Mouse (Mus musculus) liver, embryonic 15.5 days (tissue): ENCODE data around the gene B3galt6. TPM values are rescaled to one million over a fixed set of nuclear protein-coding genes. Genes with fewer than 3 reads are reported as not detected.

Experiments used
- ATAC-seq: fragments of 200-750 bp; cut with Nextera tagmentation; 2 replicates; pipeline ENCODE4 v1.8.0; 2017; ENCODE audit warnings: moderate number of reproducible peaks, mild to moderate bottlenecking, moderate library complexity; ENCODE audit not compliant: insufficient read depth
- H3K27ac ChIP-seq: fragments of 300-500 bp; sonication (generic); replicated peaks from 2 replicates; pipeline ENCODE4 v1.5.1; 2015; ENCODE audit warnings: mild to moderate bottlenecking, inconsistent platforms
- H3K27me3 ChIP-seq: fragments of 300-500 bp; sonication (generic); 2 replicates; pipeline ENCODE4 v1.6.1; 2015; ENCODE audit warnings: mild to moderate bottlenecking, inconsistent platforms
- H3K36me3 ChIP-seq: fragments of 300-500 bp; sonication (generic); replicated peaks from 2 replicates; pipeline ENCODE4 v1.6.1; 2015; ENCODE audit warnings: moderate library complexity, mild to moderate bottlenecking, inconsistent platforms
- H3K4me1 ChIP-seq: fragments of 300-500 bp; sonication (generic); replicated peaks from 2 replicates; pipeline ENCODE4 v1.6.1; 2015; ENCODE audit warnings: inconsistent platforms
- H3K4me2 ChIP-seq: fragments of 300-500 bp; sonication (generic); 2 replicates; pipeline ENCODE4 v1.6.1; 2015; ENCODE audit warnings: moderate library complexity, mild to moderate bottlenecking, inconsistent platforms
- H3K4me3 ChIP-seq: fragments of 300-500 bp; sonication (generic); replicated peaks from 2 replicates; pipeline ENCODE4 v1.5.1; 2015; ENCODE audit warnings: mild to moderate bottlenecking, inconsistent platforms
- H3K9ac ChIP-seq: fragments of 300-500 bp; sonication (generic); 2 replicates; pipeline ENCODE4 v1.6.1; 2015; ENCODE audit warnings: moderate library complexity, mild to moderate bottlenecking, inconsistent platforms
- H3K9me3 ChIP-seq: fragments of 300-500 bp; sonication (generic); replicated peaks from 2 replicates; pipeline ENCODE4 v1.6.1; 2016; ENCODE audit warnings: inconsistent platforms
- WGBS: fragments of 180-500 bp; shearing (Covaris S2); methylation state at CpG from one replicate; pipeline ENCODE4 v1.1.7; 2015; ENCODE audit warnings: mixed read lengths; ENCODE audit not compliant: insufficient replicate concordance; 5-methylcytosine and 5-hydroxymethylcytosine counted together
- polyA plus RNA-seq: library from polyadenylated mRNA; unstranded; fragments of >200 nt; fragmentation: Nextera tagmentation; extraction: Ambion mirVana; gene quantifications from 2 replicates; pipeline ENCODE4 v1.2.1, GENCODE M21; 2015

B3galt6 gene
- polyA plus RNA-seq, 1 experiment from 2014 or later: 4.4 TPM

- Histone ChIP-seq H3K27ac (no peak overlapping the region), H3K27me3 (no peaks in the 10 kb centered on the region), H3K4me2 (no peak overlapping the region), H3K9ac (no peak overlapping the region), H3K36me3 (0 out of 2 replicates have a peak, but pooled peaks cover under 1% of the 10 kb centered on the region), H3K4me3 (no peak overlapping the region), H3K9me3 (no peaks in the 10 kb centered on the region), H3K4me1 (0 out of 2 replicates have a peak, but pooled peaks cover 7% of the 10 kb centered on the region)
- no peak for ATAC-seq
- 75% methylated on average over 7 of the region's 7 CpGs for WGBS
These were observed 31.7 kb upstream of the B3galt6 start for GRCm38 (mm10) chr4:156024184-156024583.

GRCm38 (mm10) chr4:156023520-156023919, 31.1 kb upstream of the B3galt6 start:
- Histone ChIP-seq H3K27ac (no peak overlapping the region), H3K4me3 (no peak overlapping the region), H3K9me3 (no peaks in the 10 kb centered on the region), H3K4me1 (0 out of 2 replicates have a peak, but pooled peaks cover 7% of the 10 kb centered on the region), H3K27me3 (no peaks in the 10 kb centered on the region), H3K9ac (no peak overlapping the region), H3K4me2 (no peak overlapping the region), H3K36me3 (no peaks in the 10 kb centered on the region)
- no peak for ATAC-seq
- WGBS: 74% methylated on average over 9 of the region's 9 CpGs

GRCm38 (mm10) chr4:156021942-156022419, 29.5 kb upstream of the B3galt6 start:
- H3K36me3 ChIP-seq: no peaks in the 10 kb centered on the region
- no peak overlapping the region for H3K4me3 ChIP-seq
- H3K4me2 ChIP-seq: no peak overlapping the region
- no peaks in the 10 kb centered on the region for H3K9me3 ChIP-seq
- 28% methylated on average over 9 of the region's 9 CpGs for WGBS
- H3K9ac ChIP-seq: no peak overlapping the region
- 0 out of 2 replicates have a peak, but pooled peaks cover 7% of the 10 kb centered on the region for H3K4me1 ChIP-seq
- no peaks in the 10 kb centered on the region for H3K27me3 ChIP-seq
- no peak overlapping the region for H3K27ac ChIP-seq
- ATAC-seq: no peak

GRCm38 (mm10) chr4:156021381-156021780, 28.9 kb upstream of the B3galt6 start:
- 0 out of 2 replicates have a peak, but pooled peaks cover 7% of the 10 kb centered on the region for H3K4me1 ChIP-seq
- 42% methylated on average over 3 of the region's 3 CpGs for WGBS

GRCm38 (mm10) chr4:156019771-156020170, 27.3 kb upstream of the B3galt6 start:
- WGBS: 76% methylated on average over 12 of the region's 12 CpGs
- H3K27me3 ChIP-seq: no peaks in the 10 kb centered on the region
- no peak overlapping the region for H3K27ac ChIP-seq
- H3K9ac ChIP-seq: no peak overlapping the region
- no peaks in the 10 kb centered on the region for H3K9me3 ChIP-seq
- H3K4me3 ChIP-seq: no peak overlapping the region
- H3K4me2 ChIP-seq: no peak overlapping the region
- H3K36me3 ChIP-seq: peaks cover 11% of the 10 kb centered on the region; the same call in 1 of the 2 replicates
- ATAC-seq: no peak
- no peaks in the 10 kb centered on the region for H3K4me1 ChIP-seq

More at GRCm38 (mm10) chr4:156021381-156021780, 28.9 kb upstream of the B3galt6 start:
- Histone ChIP-seq H3K27ac (no peak overlapping the region), H3K9ac (no peak overlapping the region), H3K27me3 (no peaks in the 10 kb centered on the region), H3K4me2 (no peak overlapping the region), H3K4me3 (no peak overlapping the region), H3K9me3 (no peaks in the 10 kb centered on the region), H3K36me3 (0 out of 2 replicates have a peak, but pooled peaks cover 1% of the 10 kb centered on the region)
- no peak for ATAC-seq

- peaks cover 58% of the 10 kb centered on the region for H3K36me3 ChIP-seq
- no peak overlapping the region for H3K27ac ChIP-seq
- WGBS: 75% methylated on average over 2 of the region's 2 CpGs
- ATAC-seq: no peak
- no peaks in the 10 kb centered on the region for H3K4me1 ChIP-seq
- no peak overlapping the region for H3K4me2 ChIP-seq
- no peaks in the 10 kb centered on the region for H3K27me3 ChIP-seq
- no peak overlapping the region for H3K9ac ChIP-seq
- H3K4me3 ChIP-seq: no peak overlapping the region
- H3K9me3 ChIP-seq: no peaks in the 10 kb centered on the region
These were observed 22.0 kb upstream of the B3galt6 start for GRCm38 (mm10) chr4:156014436-156014835.

GRCm38 (mm10) chr4:156013637-156014036, 21.2 kb upstream of the B3galt6 start, which contains the start of gene Tnfrsf4:
TSS of gene Tnfrsf4 (plus strand) at chr4:156013843.
- H3K9ac ChIP-seq: no peak within 1 kb of the TSS
- H3K27ac ChIP-seq: no peak within 1 kb of the TSS
- no peak within 1 kb of the TSS for H3K4me3 ChIP-seq
- no peaks in the 10 kb centered on the region for H3K9me3 ChIP-seq
- 69% methylated on average over 8 of the region's 8 CpGs for WGBS
- H3K36me3 ChIP-seq: peaks cover 66% of the 10 kb centered on the region
- no peak for ATAC-seq
- H3K27me3 ChIP-seq: no peaks in the 10 kb centered on the region
- H3K4me1 ChIP-seq: no peaks in the 10 kb centered on the region
- no peak within 1 kb of the TSS for H3K4me2 ChIP-seq

GRCm38 (mm10) chr4:156008369-156008768, 15.9 kb upstream of the B3galt6 start:
- Histone ChIP-seq H3K4me1 (no peaks in the 10 kb centered on the region), H3K27me3 (no peaks in the 10 kb centered on the region), H3K27ac (no peak overlapping the region), H3K36me3 (peaks cover 95% of the 10 kb centered on the region), H3K9ac (no peak overlapping the region), H3K4me2 (no peak overlapping the region), H3K4me3 (no peak overlapping the region), H3K9me3 (no peaks in the 10 kb centered on the region)
- WGBS: 80% methylated on average over 4 of the region's 4 CpGs
- no peak for ATAC-seq

- no peak for ATAC-seq
- no peaks in the 10 kb centered on the region for H3K4me1 ChIP-seq
- WGBS: 83% methylated on average over 3 of the region's 3 CpGs
- no peak overlapping the region for H3K4me3 ChIP-seq
- no peaks in the 10 kb centered on the region for H3K9me3 ChIP-seq
- H3K9ac ChIP-seq: no peak overlapping the region
- H3K27me3 ChIP-seq: no peaks in the 10 kb centered on the region
- H3K36me3 ChIP-seq: peaks cover 93% of the 10 kb centered on the region
- H3K27ac ChIP-seq: no peak overlapping the region
- no peak overlapping the region for H3K4me2 ChIP-seq
These were observed 11.7 kb upstream of the B3galt6 start for GRCm38 (mm10) chr4:156004109-156004508.

GRCm38 (mm10) chr4:155993606-155994005, 1.2 kb upstream of the B3galt6 start:
- H3K9ac ChIP-seq: peak overlapping the region; percentile 90
- H3K4me3 ChIP-seq: peak overlapping the region; percentile 98
- no peak for ATAC-seq
- WGBS: 2% methylated on average over 15 of the region's 15 CpGs
- no peaks in the 10 kb centered on the region for H3K9me3 ChIP-seq
- H3K4me1 ChIP-seq: peaks cover 60% of the 10 kb centered on the region
- peak overlapping the region; percentile 75 for H3K4me2 ChIP-seq
- no peaks in the 10 kb centered on the region for H3K27me3 ChIP-seq
- H3K27ac ChIP-seq: peak overlapping the region; percentile 99
- peaks cover 28% of the 10 kb centered on the region for H3K36me3 ChIP-seq

GRCm38 (mm10) chr4:155992906-155993547, 578 bp upstream of the B3galt6 start:
- Histone ChIP-seq H3K36me3 (peaks cover 22% of the 10 kb centered on the region), H3K9me3 (no peaks in the 10 kb centered on the region), H3K27me3 (no peaks in the 10 kb centered on the region), H3K4me1 (peaks cover 66% of the 10 kb centered on the region), H3K4me2 (peak overlapping the region; percentile 75), H3K9ac (peak overlapping the region; percentile 90), H3K27ac (peak overlapping the region; percentile 99), H3K4me3 (peak overlapping the region; percentile 98)
- peak; percentile 75 for ATAC-seq
- WGBS: under 1% methylated on average over 70 of the region's 70 CpGs
